Mouse (Mus musculus): ENCODE measurements at regions not wholly inside any gene's neighbourhood (a gene's known extent, or its start where the extent isn't known, plus 50 kb on each side); places are given as distances from the start of the nearest gene placed in this dataset.

DNA sequence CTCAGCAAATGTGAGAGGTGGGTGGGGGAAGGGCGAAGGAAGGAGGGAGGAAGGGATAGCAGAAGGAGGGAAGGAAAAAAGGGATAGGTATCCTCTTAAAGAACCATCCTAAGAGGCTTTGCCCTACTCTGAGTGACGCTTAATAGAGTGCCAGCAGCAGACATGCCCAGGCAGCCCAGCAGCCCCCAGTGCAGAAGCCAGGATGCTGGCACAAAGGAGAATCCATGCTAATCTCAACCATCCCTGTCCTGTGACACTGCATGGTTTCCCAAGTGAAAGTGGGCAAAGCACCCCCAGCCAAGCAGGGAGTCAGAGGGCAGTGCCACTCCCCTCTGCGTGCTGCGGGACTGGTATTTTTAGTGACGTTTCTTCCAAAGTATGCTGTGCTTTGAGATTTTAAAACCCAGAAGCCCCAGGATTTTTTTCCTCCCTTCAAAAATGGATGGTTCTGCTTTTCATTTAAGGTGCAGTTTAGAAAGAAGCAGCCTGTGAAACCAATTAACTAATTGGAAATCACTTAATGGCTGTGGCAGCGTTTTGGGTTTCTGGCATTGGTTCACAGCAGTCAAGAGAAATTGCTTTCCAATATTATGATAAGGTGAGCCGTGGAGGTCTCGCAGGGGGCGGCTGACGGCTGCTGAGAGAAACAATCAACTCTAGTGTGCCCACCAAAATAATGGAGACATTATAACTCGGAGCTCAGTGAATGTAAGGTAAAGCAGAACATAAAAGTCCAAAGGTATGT, 141.2 kb upstream of the Noct start:
- no peaks in the 10 kb centered on the region for H3K9me3 ChIP-seq
- H3K4me3 ChIP-seq (replicated peaks): no peak overlapping the region
- H3K27me3 ChIP-seq: no peaks in the 10 kb centered on the region
- 69% methylated on average over 11 of the region's 11 CpGs for WGBS
- 0 out of 2 replicates have a peak, but pooled peaks have one; percentile 53 for ATAC-seq
- no peak overlapping the region for H3K4me2 ChIP-seq (replicated peaks)
- H3K36me3 ChIP-seq: no peaks in the 10 kb centered on the region
- peaks cover 14% of the 10 kb centered on the region for H3K4me1 ChIP-seq (replicated peaks)
- H3K27ac ChIP-seq: no peak overlapping the region
- H3K9ac ChIP-seq (replicated peaks): no peak overlapping the region

DNA sequence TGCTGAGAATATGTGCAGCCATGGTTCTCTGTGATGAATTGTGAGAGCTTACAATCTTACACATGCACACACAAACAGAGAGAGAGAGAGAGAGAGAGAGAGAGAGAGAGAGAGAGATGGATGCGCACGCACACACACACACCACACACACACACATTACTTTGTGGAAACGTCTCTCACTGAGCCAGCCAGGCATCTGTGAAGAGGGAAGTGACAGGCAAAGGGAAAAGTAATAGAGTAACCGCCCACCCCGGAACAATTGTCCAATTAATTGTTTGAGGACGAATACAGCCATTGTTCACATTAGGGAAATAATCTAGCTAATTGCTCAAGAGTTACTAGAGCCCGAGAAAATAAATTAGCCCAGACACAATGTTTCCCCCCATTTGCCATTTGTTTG, 140.7 kb upstream of the Noct start:
- Histone ChIP-seq H3K27ac (no peak overlapping the region), H3K4me2 (replicated peaks) (no peak overlapping the region), H3K9me3 (no peaks in the 10 kb centered on the region), H3K27me3 (no peaks in the 10 kb centered on the region), H3K9ac (replicated peaks) (no peak overlapping the region), H3K36me3 (no peaks in the 10 kb centered on the region), H3K4me3 (replicated peaks) (no peak overlapping the region), H3K4me1 (replicated peaks) (peaks cover 13% of the 10 kb centered on the region)
- ATAC-seq: no peak
- WGBS: 73% methylated on average over 7 of the region's 7 CpGs

DNA sequence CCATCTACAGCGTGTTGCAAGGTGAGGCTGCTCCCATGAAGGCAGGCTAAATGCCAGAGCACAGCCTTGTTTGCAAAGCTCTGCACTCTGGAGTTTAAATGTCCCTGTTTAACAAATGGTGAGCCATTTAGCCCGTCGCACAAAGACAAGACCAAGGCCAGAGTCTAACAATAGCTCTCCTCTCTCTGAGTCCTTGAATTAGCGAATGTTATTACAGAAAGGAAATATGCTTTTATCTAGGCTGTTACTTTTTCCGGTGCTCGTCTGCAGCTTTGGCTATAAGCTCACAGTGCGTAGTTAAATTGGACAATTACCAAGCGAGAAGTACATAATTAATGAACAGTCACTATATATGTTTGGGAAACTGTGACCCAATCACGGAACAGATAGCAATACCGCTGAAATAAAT, 137.8 kb upstream of the Noct start:
- WGBS: 42% methylated on average over 10 of the region's 10 CpGs
- no peak overlapping the region for H3K27ac ChIP-seq

DNA sequence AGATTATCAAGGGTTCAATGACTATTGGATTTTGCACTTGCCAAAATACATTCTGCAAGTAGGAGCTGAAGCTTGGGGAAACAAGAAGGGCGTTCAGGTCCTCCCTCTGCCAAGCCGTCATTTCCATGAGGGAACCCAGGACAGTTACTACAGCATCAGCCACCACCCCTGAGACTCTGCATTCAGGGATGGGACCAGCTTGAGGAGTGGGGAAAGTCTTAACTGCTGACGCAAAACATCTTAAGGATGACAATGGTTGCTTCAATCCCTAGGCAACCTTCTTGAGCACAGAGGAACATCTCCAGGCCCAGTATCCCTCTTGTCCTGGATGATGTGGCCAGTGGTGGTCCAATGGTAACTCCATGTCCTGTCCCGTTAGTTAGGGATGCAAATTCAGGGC, 137.2 kb upstream of the Noct start:
- Histone ChIP-seq H3K36me3 (no peaks in the 10 kb centered on the region), H3K9ac (replicated peaks) (no peak overlapping the region), H3K4me2 (replicated peaks) (no peak overlapping the region), H3K27me3 (no peaks in the 10 kb centered on the region), H3K9me3 (no peaks in the 10 kb centered on the region), H3K27ac (no peak overlapping the region), H3K4me3 (replicated peaks) (no peak overlapping the region), H3K4me1 (replicated peaks) (peaks cover 27% of the 10 kb centered on the region)
- ATAC-seq: no peak
- 71% methylated on average over 4 of the region's 4 CpGs for WGBS

More for the DNA sequence above, 137.8 kb upstream of the Noct start:
- no peak overlapping the region for H3K9ac ChIP-seq (replicated peaks)
- no peaks in the 10 kb centered on the region for H3K9me3 ChIP-seq
- ATAC-seq: no peak
- H3K27me3 ChIP-seq: no peaks in the 10 kb centered on the region
- no peak overlapping the region for H3K4me2 ChIP-seq (replicated peaks)
- H3K4me3 ChIP-seq (replicated peaks): no peak overlapping the region
- H3K4me1 ChIP-seq (replicated peaks): peaks cover 27% of the 10 kb centered on the region
- H3K36me3 ChIP-seq: no peaks in the 10 kb centered on the region

DNA sequence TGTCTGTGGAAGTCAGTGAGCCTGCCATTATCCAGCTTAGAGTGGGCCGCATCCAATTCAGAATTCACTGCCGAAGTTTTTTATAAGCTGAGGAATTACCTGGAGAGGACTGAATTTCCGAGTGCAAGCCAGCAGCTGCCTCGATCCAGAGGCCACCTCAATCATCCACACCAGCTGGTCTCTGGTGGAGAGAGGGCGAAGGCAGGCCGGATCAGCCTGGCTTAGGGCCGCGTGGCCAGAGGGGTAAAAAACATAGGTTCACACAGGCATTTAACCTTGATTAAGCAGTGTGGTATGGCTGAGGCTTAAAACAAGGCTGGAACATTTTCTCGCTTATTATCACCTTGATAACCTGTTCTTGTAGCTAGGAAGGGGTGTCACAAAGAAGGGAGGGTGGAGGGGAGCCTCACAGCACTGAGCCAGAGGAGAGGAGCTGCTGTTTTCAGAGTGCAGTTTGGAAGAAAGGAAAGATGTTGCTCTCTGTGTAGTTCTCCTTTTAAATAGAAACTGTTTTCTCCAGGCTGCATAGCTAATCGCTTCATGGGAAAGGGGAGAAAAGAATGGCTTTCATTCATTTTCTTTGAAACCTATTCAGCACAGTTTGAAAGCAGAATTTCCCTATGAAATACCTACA, 135.1 kb upstream of the Noct start:
- no peak overlapping the region for H3K9ac ChIP-seq (replicated peaks)
- peak overlapping the region; percentile 75 for H3K27ac ChIP-seq
- H3K9me3 ChIP-seq: no peaks in the 10 kb centered on the region
- WGBS: 28% methylated on average over 10 of the region's 10 CpGs
- no peaks in the 10 kb centered on the region for H3K36me3 ChIP-seq
- H3K27me3 ChIP-seq: no peaks in the 10 kb centered on the region
- ATAC-seq: peak; percentile 77
- peaks cover 27% of the 10 kb centered on the region for H3K4me1 ChIP-seq (replicated peaks)
- no peak overlapping the region for H3K4me2 ChIP-seq (replicated peaks)
- no peak overlapping the region for H3K4me3 ChIP-seq (replicated peaks)

DNA sequence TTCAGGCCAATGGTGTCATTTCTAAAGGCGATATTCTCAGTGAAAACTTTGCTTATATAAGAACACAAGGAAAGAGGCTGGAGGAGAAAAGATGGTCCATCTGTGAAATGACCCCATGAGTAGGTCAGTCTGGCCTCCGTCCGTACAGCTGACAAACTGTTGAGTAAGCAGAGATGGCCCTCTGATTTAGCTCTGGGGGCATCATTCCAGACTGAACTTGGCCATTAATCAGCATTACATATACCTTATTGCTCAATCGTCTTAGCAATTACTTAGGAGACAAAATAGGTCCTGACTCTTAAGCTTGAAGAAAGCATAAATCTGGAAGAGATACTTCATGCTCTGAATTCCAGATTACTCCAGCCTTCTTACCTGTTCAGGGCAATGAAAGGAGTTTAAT, 132.8 kb upstream of the Noct start:
- no peak for ATAC-seq
- Histone ChIP-seq H3K27ac (no peak overlapping the region), H3K9ac (replicated peaks) (no peak overlapping the region), H3K4me2 (replicated peaks) (no peak overlapping the region), H3K4me3 (replicated peaks) (no peak overlapping the region), H3K4me1 (replicated peaks) (peaks cover 44% of the 10 kb centered on the region), H3K36me3 (no peaks in the 10 kb centered on the region), H3K9me3 (no peaks in the 10 kb centered on the region), H3K27me3 (no peaks in the 10 kb centered on the region)
- 91% methylated on average over 4 of the region's 4 CpGs for WGBS

DNA sequence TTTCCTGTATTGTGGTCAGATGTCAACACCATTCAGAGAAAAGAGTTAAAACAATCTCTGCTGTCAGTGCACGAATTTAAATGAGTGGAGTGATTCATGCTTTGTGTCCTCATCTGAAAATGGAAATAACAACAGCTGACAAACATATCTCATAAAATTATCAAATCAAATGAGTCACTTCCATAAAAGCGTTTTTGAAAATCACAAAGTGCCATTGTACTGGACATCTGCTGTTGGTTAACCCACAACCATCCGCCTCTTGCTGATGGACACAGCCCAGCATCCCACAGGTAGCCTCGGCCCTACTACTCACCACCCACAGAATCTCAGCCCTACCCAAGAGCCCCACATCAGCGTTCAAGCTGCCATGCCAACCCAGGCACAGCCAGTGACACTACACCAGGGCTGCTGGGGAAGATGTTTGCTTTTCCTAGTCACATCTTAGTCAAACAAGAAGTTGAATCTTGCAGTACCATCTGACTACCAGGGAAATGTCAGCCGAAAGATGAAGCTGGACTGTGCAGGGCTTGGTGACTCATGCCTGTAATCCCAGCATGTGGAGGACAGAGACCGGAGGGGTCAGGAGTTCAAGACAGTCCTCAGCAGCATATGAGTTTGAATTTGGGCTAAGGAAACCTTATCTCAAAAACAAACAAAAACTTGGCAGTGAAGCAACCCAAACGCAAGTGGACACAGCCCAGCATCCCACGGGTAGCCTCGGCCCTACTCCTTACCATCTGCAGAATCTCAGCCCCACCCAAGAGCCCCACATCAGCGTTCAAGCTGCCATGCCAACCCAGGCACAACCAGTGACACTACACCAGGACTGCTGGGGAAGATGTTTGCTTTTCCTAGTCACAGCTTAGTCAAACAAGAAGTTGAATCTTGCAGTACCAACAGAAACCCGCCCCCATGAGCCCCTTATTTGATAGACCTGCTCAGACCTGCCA, 131.9 kb upstream of the Noct start:
- Histone ChIP-seq H3K9ac (replicated peaks) (no peak overlapping the region), H3K27me3 (no peaks in the 10 kb centered on the region), H3K4me2 (replicated peaks) (no peak overlapping the region), H3K27ac (no peak overlapping the region), H3K36me3 (no peaks in the 10 kb centered on the region), H3K4me1 (replicated peaks) (peaks cover 44% of the 10 kb centered on the region), H3K4me3 (replicated peaks) (no peak overlapping the region), H3K9me3 (no peaks in the 10 kb centered on the region)
- ATAC-seq: no peak
- 89% methylated on average over 12 of the region's 12 CpGs for WGBS

DNA sequence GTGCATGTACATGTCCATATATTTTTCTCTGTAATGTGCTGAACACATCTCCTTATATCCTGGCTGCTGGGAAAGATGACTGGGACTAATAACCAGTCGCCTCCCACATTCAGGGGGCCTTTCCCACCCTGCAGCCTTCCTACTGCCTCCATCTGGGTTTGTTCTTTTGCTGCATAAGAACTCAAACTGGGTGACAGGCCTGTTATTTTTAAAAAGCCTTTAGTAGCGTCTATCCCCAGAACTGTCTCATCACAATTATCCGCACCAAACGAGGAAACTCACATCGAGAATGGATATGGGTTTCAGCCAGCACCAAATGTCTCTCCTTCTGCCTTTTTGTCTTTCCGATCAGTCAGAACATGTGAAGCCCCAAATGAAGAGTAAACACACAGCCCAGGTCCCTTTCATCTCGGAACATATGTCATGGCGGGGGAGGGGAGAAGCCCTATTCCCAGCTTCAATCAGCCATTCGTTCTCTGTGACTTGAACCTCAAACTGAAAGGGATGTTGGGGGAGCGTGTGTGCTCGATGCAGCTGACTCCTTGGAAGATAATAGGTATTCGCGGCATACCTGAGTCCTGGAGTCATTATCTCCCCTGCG, 128.3 kb upstream of the Noct start:
- peaks cover 30% of the 10 kb centered on the region for H3K4me1 ChIP-seq (replicated peaks)
- H3K36me3 ChIP-seq: no peaks in the 10 kb centered on the region
- H3K4me2 ChIP-seq (replicated peaks): peak overlapping the region; percentile 29
- WGBS: 25% methylated on average over 14 of the region's 14 CpGs
- H3K4me3 ChIP-seq (replicated peaks): no peak overlapping the region
- H3K27me3 ChIP-seq: no peaks in the 10 kb centered on the region
- peak overlapping the region; percentile 85 for H3K27ac ChIP-seq
- peak; percentile 80 for ATAC-seq
- H3K9me3 ChIP-seq: no peaks in the 10 kb centered on the region
- 0 out of 2 replicates have a peak overlapping the region, but pooled peaks have one; percentile 7 for H3K9ac ChIP-seq (replicated peaks)

DNA sequence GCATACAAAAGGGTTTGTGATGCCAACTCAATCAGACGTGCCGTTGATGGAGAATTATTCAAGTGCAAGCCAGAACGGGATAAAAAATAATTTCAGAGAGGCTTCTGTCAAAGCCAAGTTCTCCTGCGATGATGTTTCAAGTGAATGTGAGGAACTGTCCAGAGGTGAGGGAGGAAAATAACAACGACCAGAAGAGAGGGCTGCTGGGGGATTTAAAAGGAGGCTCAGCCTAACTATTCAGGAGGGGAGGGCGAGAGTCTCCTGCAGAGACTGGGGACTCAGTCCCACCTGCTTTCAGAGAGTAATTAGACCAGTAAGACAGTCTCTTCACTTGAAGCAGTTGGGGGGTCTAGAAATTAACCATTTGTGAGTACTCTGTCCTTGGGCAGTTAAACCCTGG, 127.7 kb upstream of the Noct start:
- peaks cover 30% of the 10 kb centered on the region for H3K4me1 ChIP-seq (replicated peaks)
- no peaks in the 10 kb centered on the region for H3K36me3 ChIP-seq
- H3K9me3 ChIP-seq: no peaks in the 10 kb centered on the region
- no peak overlapping the region for H3K9ac ChIP-seq (replicated peaks)
- peak; percentile 82 for ATAC-seq
- no peaks in the 10 kb centered on the region for H3K27me3 ChIP-seq
- H3K4me2 ChIP-seq (replicated peaks): peak overlapping the region; percentile 29
- WGBS: 20% methylated on average over 6 of the region's 6 CpGs
- no peak overlapping the region for H3K4me3 ChIP-seq (replicated peaks)
- H3K27ac ChIP-seq: peak overlapping the region; percentile 85

DNA sequence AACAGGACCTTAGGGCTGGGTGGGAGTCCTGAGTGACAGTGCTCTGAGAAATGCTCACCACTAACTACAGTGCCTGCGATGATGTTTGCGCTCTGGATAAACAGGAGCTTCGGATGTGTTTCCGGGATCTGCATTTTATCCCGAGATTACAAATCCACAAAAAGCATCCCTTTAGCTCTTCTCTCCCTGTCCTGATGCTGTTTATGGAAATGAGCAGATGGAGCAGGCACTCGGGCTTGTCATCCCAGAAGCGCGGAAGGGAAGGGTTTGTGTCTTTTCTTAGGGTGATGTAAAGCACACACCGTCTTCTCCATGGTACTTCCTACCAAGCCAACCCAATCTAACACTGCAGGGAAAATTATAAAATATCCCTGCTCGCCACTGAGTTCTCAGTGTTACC, 126.9 kb upstream of the Noct start:
- Histone ChIP-seq H3K9ac (replicated peaks) (no peak overlapping the region), H3K9me3 (no peaks in the 10 kb centered on the region), H3K4me1 (replicated peaks) (peaks cover 30% of the 10 kb centered on the region), H3K27me3 (no peaks in the 10 kb centered on the region), H3K4me3 (replicated peaks) (no peak overlapping the region), H3K36me3 (no peaks in the 10 kb centered on the region), H3K27ac (peak overlapping the region; percentile 61), H3K4me2 (replicated peaks) (no peak overlapping the region)
- ATAC-seq: peak; percentile 34; the same call in 1 of the 2 replicates
- 61% methylated on average over 10 of the region's 10 CpGs for WGBS

DNA sequence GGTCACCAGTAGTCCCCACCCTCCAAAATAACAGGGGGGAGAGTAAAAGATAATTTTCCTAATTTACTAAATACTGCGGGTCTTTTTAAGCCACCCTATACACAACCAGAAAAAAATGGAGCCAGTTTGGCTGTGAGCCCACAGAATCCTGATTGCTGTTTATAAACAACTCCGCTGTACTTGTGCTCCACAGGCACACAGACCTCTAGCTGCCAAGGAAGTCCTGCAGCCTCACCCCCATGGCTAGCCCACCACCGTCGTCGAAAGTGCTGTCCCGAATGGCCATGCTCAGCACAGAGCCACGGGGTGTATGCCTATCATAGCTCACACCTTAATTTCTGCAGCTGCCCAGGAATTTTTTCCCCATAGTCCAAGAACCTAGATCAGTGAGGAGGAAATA, 124.3 kb upstream of the Noct start:
- no peaks in the 10 kb centered on the region for H3K27me3 ChIP-seq
- H3K4me3 ChIP-seq (replicated peaks): no peak overlapping the region
- no peak for ATAC-seq
- H3K9ac ChIP-seq (replicated peaks): no peak overlapping the region
- H3K27ac ChIP-seq: no peak overlapping the region
- WGBS: 93% methylated on average over 7 of the region's 7 CpGs
- no peaks in the 10 kb centered on the region for H3K36me3 ChIP-seq
- H3K4me2 ChIP-seq (replicated peaks): no peak overlapping the region
- no peaks in the 10 kb centered on the region for H3K9me3 ChIP-seq
- H3K4me1 ChIP-seq (replicated peaks): peaks cover 26% of the 10 kb centered on the region

Data from midbrain, embryonic 13.5 days (tissue).